Mouse (Mus musculus) right cerebral cortex, postnatal 25 days (tissue): ENCODE results near the gene Defa25.
"Not testable (repeated sequence)": the region's sequence is repeated elsewhere in the genome, so short reads cannot be mapped to it uniquely, and the experiment has no call there.

ENCODE experiments used
- DNase-seq: peaks from one replicate; pipeline ENCODE4 v3.0.0; 2022

The Defa25 gene

DNA sequence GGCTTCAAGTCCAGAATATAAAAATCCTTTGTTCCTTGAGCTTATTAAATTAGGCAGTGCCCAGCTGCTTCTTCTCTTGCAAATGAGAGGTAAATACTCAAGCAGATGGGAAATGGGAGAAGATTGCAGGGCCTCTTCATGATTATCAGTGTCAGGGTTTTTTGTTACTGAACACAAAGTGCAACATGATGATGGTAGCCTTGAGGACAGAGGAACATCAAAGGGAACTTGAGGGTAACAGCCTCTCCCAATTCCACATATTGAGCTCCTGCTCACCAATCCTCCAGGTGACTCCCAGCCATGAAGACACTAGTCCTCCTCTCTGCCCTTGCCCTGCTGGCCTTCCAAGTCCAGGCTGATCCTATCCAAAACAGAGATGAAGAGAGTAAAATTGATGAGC is at the start of gene Defa25:
Gene Defa25 (plus strand): TSS at position 301 of the 400 bp plus-strand sequence.
- DNase-seq = not testable (repeated sequence)

DNA sequence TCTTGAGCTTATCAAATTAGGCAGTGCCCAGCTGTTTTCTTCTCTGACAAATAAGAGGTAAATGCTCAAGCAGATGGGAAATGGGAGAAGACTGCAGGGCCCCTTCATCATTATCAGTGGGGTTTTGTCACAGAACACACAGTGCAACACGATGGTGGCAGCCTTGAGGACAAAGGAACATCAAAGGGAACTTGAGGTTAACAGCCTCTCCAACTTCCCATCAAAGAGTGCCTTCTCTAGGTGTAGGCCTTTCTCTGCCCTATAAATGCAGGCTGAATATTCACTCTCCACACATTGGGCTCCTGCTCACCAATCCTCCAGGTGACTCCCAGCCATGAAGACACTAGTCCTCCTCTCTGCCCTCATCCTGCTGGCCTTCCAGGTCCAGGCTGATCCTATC is 29.5 kb upstream of the Defa25 start, which contains the start of gene Defa23:
Gene Defa23 (plus strand): TSS at position 301 of the 400 bp plus-strand sequence.
- DNase-seq = not testable (repeated sequence)

DNA sequence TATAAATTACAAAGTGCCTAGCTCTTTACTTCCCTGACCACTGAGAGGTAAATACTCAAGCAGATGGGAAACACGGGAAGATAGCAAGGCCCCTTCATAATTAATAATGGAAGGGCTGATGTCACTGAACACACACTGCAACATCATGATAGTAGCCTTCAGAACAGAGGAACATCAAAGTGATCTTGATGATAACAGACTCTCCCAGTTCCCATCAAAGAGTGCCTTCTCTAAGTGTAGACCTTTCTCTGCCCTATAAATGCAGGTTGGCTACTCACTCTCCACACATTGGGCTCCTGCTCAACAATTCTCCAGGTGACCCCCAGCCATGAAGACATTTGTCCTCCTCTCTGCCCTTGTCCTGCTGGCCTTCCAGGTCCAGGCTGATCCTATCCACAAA is 19.5 kb upstream of the Defa25 start, which contains the start of gene Defa35:
Gene Defa35 (plus strand): TSS at position 301 of the 400 bp plus-strand sequence.
- not testable (repeated sequence) for DNase-seq

DNA sequence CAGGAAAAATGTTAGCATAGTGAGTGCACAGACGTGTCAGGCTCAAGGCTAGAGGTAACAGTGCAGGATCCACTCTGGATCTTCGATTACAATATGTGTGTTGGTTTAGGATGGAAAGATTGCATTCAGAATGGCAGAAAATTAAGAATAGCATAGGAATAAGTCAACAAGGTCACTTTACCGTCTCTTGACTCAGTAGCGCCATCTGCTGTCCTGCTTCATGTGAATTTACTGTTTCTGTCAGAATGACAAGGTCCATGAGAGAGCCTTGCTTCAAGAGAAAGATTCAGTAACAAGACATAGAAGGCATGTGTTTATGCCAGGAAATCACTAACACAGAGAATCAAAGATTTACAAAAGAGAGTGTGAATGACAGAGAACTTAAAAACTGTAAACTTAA is 8.9 kb downstream of the Defa25 start:
- DNase-seq = no peak

DNA sequence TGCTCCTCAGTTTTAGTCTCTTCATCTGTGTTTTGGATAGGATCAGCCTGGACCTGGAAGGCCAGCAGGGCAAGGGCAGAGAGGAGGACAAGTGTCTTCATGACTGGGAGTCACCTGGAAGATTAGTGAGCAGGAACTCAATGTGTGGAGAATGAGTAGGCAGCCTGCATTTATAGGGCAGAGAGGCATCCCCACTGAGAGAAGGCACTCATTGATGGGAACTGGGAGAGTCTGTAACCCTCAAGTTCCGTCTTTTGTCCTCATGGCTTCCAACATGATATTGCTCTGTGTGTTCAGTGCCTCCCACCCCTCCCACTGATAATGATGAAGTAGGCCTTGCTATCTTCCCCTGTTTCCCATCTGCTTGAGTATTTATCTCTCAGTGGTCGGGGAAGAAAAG is 11.7 kb downstream of the Defa25 start, which contains the start of gene Gm14851:
Gene Gm14851 (minus strand): TSS at position 101 of the 400 bp plus-strand sequence.
- DNase-seq = not testable (repeated sequence)

DNA sequence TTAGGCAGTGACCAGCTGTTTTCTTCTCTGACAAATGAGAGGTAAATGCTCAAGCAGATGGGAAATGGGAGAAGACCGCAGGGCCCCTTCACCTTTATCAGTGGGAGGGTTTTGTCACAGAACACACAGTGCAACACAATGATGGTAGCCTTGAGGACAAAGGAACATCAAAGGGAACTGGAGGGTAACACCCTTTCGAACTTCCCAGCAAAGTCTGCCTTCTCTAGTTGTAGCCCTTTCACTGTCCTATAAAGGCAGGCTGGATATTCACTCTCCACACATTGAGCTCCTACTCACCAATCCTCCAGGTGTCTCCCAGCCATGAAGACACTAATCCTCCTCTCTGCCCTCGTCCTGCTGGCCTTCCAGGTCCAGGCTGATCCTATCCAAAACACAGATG is 50.1 kb downstream of the Defa25 start, which contains the start of gene Defa30:
Gene Defa30 (plus strand): TSS at position 301 of the 400 bp plus-strand sequence.
- DNase-seq = not testable (repeated sequence)
